Mouse (Mus musculus): ENCODE measurements at regions not wholly inside any gene's neighbourhood (a gene's known extent, or its start where the extent isn't known, plus 50 kb on each side); places are given as distances from the start of the nearest gene placed in this dataset.

- Histone ChIP-seq H3K27ac (replicated peaks) (no peak overlapping the region), H3K9me3 (replicated peaks) (no peaks in the 10 kb centered on the region), H3K9ac (no peak overlapping the region), H3K4me3 (replicated peaks) (no peak overlapping the region), H3K4me2 (replicated peaks) (no peak overlapping the region), H3K36me3 (no peaks in the 10 kb centered on the region), H3K4me1 (no peaks in the 10 kb centered on the region), H3K27me3 (no peaks in the 10 kb centered on the region)
- ATAC-seq (ENCODE audit: insufficient number of reproducible peaks, low FRiP score, low TSS enrichment, low read depth): no peak
- 60% methylated on average over 3 of the region's 3 CpGs for WGBS
These were observed 134.8 kb upstream of the Gm5129 start for GRCm38 (mm10) chr5:29870537-29870936.

DNA sequence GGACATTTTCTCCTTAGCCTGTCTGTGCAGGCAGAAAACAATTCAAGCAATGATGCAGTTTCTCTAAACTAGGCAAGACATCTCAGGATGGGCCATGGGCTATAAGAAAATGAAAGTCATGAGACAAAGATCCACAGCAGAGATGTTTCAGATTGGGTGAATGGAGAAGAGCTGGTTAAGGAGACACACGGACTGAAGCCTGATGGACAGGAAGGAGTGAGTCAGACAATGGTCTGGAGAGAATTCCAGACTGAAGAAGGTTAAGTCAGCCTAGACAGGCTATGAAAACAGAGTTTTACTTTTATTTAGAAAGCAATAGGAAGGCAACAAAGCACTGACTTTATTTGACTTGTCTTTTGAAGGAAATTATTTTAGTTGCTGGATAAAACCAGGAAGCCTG lies 137.5 kb upstream of the Il6 start:
- Histone ChIP-seq H3K9ac (no peak overlapping the region), H3K27ac (replicated peaks) (no peak overlapping the region), H3K36me3 (no peaks in the 10 kb centered on the region), H3K27me3 (no peaks in the 10 kb centered on the region), H3K9me3 (replicated peaks) (no peaks in the 10 kb centered on the region), H3K4me2 (replicated peaks) (no peak overlapping the region), H3K4me1 (no peaks in the 10 kb centered on the region), H3K4me3 (replicated peaks) (no peak overlapping the region)
- no peak for ATAC-seq (ENCODE audit: insufficient number of reproducible peaks, low FRiP score, low TSS enrichment, low read depth)
- WGBS: 41% methylated on average over 1 of the region's 1 CpGs

GRCm38 (mm10) chr5:29887267-29887841 lies 125.6 kb upstream of the Il6 start:
- no peak overlapping the region for H3K4me2 ChIP-seq (replicated peaks)
- H3K4me3 ChIP-seq (replicated peaks): no peak overlapping the region
- peaks cover 5% of the 10 kb centered on the region; the same call in 1 of the 2 replicates for H3K4me1 ChIP-seq
- H3K27ac ChIP-seq (replicated peaks): no peak overlapping the region
- H3K36me3 ChIP-seq: no peaks in the 10 kb centered on the region
- no peak for ATAC-seq (ENCODE audit: insufficient number of reproducible peaks, low FRiP score, low TSS enrichment, low read depth)
- H3K9ac ChIP-seq: no peak overlapping the region
- no peaks in the 10 kb centered on the region for H3K27me3 ChIP-seq
- WGBS: 27% methylated on average over 4 of the region's 4 CpGs
- H3K9me3 ChIP-seq (replicated peaks): no peaks in the 10 kb centered on the region

GRCm38 (mm10) chr5:29892344-29892743 lies 120.6 kb upstream of the Il6 start:
- Histone ChIP-seq H3K36me3 (no peaks in the 10 kb centered on the region), H3K4me1 (peaks cover 15% of the 10 kb centered on the region), H3K27me3 (no peaks in the 10 kb centered on the region), H3K4me2 (replicated peaks) (no peak overlapping the region), H3K4me3 (replicated peaks) (no peak overlapping the region), H3K9me3 (replicated peaks) (no peaks in the 10 kb centered on the region), H3K27ac (replicated peaks) (no peak overlapping the region), H3K9ac (no peak overlapping the region)
- no peak for ATAC-seq (ENCODE audit: insufficient number of reproducible peaks, low FRiP score, low TSS enrichment, low read depth)
- 40% methylated on average over 2 of the region's 2 CpGs for WGBS

GRCm38 (mm10) chr5:29892861-29893260 lies 120.1 kb upstream of the Il6 start:
- Histone ChIP-seq H3K27me3 (no peaks in the 10 kb centered on the region), H3K4me1 (peaks cover 15% of the 10 kb centered on the region), H3K36me3 (no peaks in the 10 kb centered on the region), H3K27ac (replicated peaks) (no peak overlapping the region; the same call in 1 of the 2 replicates), H3K9me3 (replicated peaks) (no peaks in the 10 kb centered on the region), H3K9ac (no peak overlapping the region), H3K4me3 (replicated peaks) (no peak overlapping the region), H3K4me2 (replicated peaks) (no peak overlapping the region)
- peak; percentile 15; the same call in 1 of the 2 replicates for ATAC-seq (ENCODE audit: insufficient number of reproducible peaks, low FRiP score, low TSS enrichment, low read depth)
- 44% methylated on average over 2 of the region's 2 CpGs for WGBS

GRCm38 (mm10) chr5:29893829-29894228 lies 119.1 kb upstream of the Il6 start:
- no peaks in the 10 kb centered on the region for H3K36me3 ChIP-seq
- no peak overlapping the region for H3K4me3 ChIP-seq (replicated peaks)
- WGBS: 49% methylated on average over 5 of the region's 5 CpGs
- no peak for ATAC-seq (ENCODE audit: insufficient number of reproducible peaks, low FRiP score, low TSS enrichment, low read depth)
- H3K9me3 ChIP-seq (replicated peaks): no peaks in the 10 kb centered on the region
- H3K27me3 ChIP-seq: no peaks in the 10 kb centered on the region
- no peak overlapping the region for H3K4me2 ChIP-seq (replicated peaks)
- H3K27ac ChIP-seq (replicated peaks): peak overlapping the region; percentile 17; the same call in 1 of the 2 replicates
- peaks cover 15% of the 10 kb centered on the region for H3K4me1 ChIP-seq
- no peak overlapping the region for H3K9ac ChIP-seq

GRCm38 (mm10) chr5:29894606-29895595 lies 118.0 kb upstream of the Il6 start:
- no peak; the same call in 1 of the 2 replicates for ATAC-seq (ENCODE audit: insufficient number of reproducible peaks, low FRiP score, low TSS enrichment, low read depth)
- H3K27ac ChIP-seq (replicated peaks): no peak overlapping the region; the same call in 1 of the 2 replicates
- no peaks in the 10 kb centered on the region for H3K27me3 ChIP-seq
- no peaks in the 10 kb centered on the region for H3K9me3 ChIP-seq (replicated peaks)
- no peak overlapping the region for H3K9ac ChIP-seq
- no peak overlapping the region for H3K4me3 ChIP-seq (replicated peaks)
- H3K4me1 ChIP-seq: peaks cover 15% of the 10 kb centered on the region
- H3K4me2 ChIP-seq (replicated peaks): no peak overlapping the region
- 52% methylated on average over 9 of the region's 9 CpGs for WGBS
- no peaks in the 10 kb centered on the region for H3K36me3 ChIP-seq

GRCm38 (mm10) chr5:29897617-29898016 lies 115.3 kb upstream of the Il6 start:
- ATAC-seq (ENCODE audit: insufficient number of reproducible peaks, low FRiP score, low TSS enrichment, low read depth): no peak

DNA sequence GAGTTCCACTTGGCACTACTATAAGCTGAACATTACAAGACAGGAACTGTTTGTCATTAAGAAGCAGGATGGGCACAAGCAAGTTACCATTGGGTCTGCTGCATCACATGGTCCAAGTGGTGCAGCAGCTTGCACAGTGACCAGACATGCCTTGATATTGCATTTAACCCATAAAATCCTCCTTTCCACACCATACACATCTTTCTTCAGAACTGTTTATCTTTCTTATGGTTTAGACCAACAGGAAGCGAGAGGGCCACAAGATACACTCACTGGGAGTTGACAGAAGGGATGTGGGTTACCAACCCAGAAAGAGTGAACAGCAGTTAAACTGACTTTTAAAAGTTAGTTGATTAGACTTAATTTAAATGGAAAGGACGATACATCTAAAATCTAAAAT lies 111.2 kb upstream of the Il6 start:
- no peak overlapping the region for H3K4me3 ChIP-seq (replicated peaks)
- H3K4me2 ChIP-seq (replicated peaks): no peak overlapping the region
- no peaks in the 10 kb centered on the region for H3K36me3 ChIP-seq
- no peak overlapping the region for H3K9ac ChIP-seq
- WGBS: 79% methylated on average over 2 of the region's 2 CpGs
- no peak for ATAC-seq (ENCODE audit: insufficient number of reproducible peaks, low FRiP score, low TSS enrichment, low read depth)
- no peaks in the 10 kb centered on the region for H3K27me3 ChIP-seq
- H3K27ac ChIP-seq (replicated peaks): no peak overlapping the region
- H3K4me1 ChIP-seq: no peaks in the 10 kb centered on the region
- H3K9me3 ChIP-seq (replicated peaks): no peaks in the 10 kb centered on the region

More at GRCm38 (mm10) chr5:29897617-29898016, 115.3 kb upstream of the Il6 start:
- Histone ChIP-seq H3K4me1 (peaks cover 15% of the 10 kb centered on the region), H3K27ac (replicated peaks) (no peak overlapping the region), H3K27me3 (no peaks in the 10 kb centered on the region), H3K4me2 (replicated peaks) (no peak overlapping the region), H3K9ac (no peak overlapping the region), H3K9me3 (replicated peaks) (no peaks in the 10 kb centered on the region), H3K4me3 (replicated peaks) (no peak overlapping the region), H3K36me3 (no peaks in the 10 kb centered on the region)

- Histone ChIP-seq H3K9me3 (replicated peaks) (no peaks in the 10 kb centered on the region), H3K27ac (replicated peaks) (no peak overlapping the region), H3K4me1 (no peaks in the 10 kb centered on the region), H3K36me3 (no peaks in the 10 kb centered on the region), H3K27me3 (no peaks in the 10 kb centered on the region), H3K9ac (no peak overlapping the region), H3K4me3 (replicated peaks) (no peak overlapping the region), H3K4me2 (replicated peaks) (no peak overlapping the region)
- WGBS: 49% methylated on average over 2 of the region's 2 CpGs
- ATAC-seq (ENCODE audit: insufficient number of reproducible peaks, low FRiP score, low TSS enrichment, low read depth): no peak
These were observed 92.6 kb upstream of the Il6 start for GRCm38 (mm10) chr5:29920295-29920694.

DNA sequence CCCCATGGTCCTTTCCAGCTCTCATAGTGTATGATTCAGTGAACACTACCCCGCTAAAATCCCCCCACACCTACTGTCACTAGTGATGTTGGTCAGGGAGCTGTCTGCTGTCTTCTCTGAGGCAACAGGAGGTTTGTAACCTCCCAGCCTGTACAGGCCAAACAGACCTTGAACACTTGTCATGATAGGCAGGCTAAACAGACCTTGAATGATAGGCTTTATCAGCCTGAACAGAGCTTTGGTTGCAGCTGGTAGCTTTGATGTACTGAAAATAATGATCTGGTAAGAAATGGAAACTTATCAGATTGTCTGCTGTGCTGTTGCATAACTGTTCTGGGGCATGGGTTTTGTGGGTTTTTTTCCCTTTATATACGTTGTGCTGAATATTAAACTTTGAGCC lies 87.4 kb upstream of the Il6 start:
- Histone ChIP-seq H3K4me1 (no peaks in the 10 kb centered on the region), H3K4me3 (replicated peaks) (no peak overlapping the region), H3K27ac (replicated peaks) (no peak overlapping the region), H3K27me3 (no peaks in the 10 kb centered on the region), H3K9me3 (replicated peaks) (no peaks in the 10 kb centered on the region), H3K9ac (no peak overlapping the region), H3K36me3 (no peaks in the 10 kb centered on the region), H3K4me2 (replicated peaks) (no peak overlapping the region)
- WGBS: 75% methylated on average over 2 of the region's 2 CpGs
- no peak for ATAC-seq (ENCODE audit: insufficient number of reproducible peaks, low FRiP score, low TSS enrichment, low read depth)

Measured in embryonic facial prominence, embryonic 15.5 days (tissue).